Mouse (Mus musculus) myocyte (in vitro differentiated cells): ENCODE measurements at regions not wholly inside any gene's neighbourhood (a gene's known extent, or its start where the extent isn't known, plus 50 kb on each side); places are given as distances from the start of the nearest gene placed in this dataset.

Source experiments
- CEBPB ChIP-seq: IDR thresholded peaks from 2 replicates; pipeline ENCODE4 v1.6.1; 2011; ENCODE audit warnings: mild to moderate bottlenecking, moderate library complexity; ENCODE audit not compliant: poor library complexity, insufficient read depth, severe bottlenecking
- E2F4 ChIP-seq: IDR thresholded peaks from one replicate; pipeline ENCODE4 v1.6.1; 2011; ENCODE audit warnings: mild to moderate bottlenecking, control low read depth, moderate library complexity; ENCODE audit not compliant: insufficient read depth
- MAX ChIP-seq: IDR thresholded peaks from one replicate; pipeline ENCODE4 v1.6.1; 2011; ENCODE audit warnings: low read depth, mild to moderate bottlenecking, control low read depth
- MYOD1 ChIP-seq, 3 experiments: IDR thresholded peaks; one replicate each; pipeline ENCODE4 v1.6.1; 2011; ENCODE audit warnings: control low read depth in 2 of 3, low read depth in 2 of 3, mild to moderate bottlenecking in 2 of 3, moderate library complexity in 1 of 3; ENCODE audit not compliant: insufficient read length in 2 of 3, control insufficient read depth in 1 of 3
- MYOG ChIP-seq, 3 experiments: IDR thresholded peaks; one replicate each; pipeline ENCODE4 v1.6.1; 2011; ENCODE audit warnings: control low read depth in 2 of 3, low read depth in 2 of 3, mild to moderate bottlenecking in 2 of 3; ENCODE audit not compliant: insufficient read length in 2 of 3, control insufficient read depth in 1 of 3, insufficient read depth in 1 of 3
- POLR2A ChIP-seq: IDR thresholded peaks from one replicate; pipeline ENCODE4 v1.6.1; 2011; ENCODE audit warnings: low read depth, mild to moderate bottlenecking, control low read depth, moderate library complexity; ENCODE audit not compliant: insufficient read length
- POLR2AphosphoS2 ChIP-seq: IDR thresholded peaks from one replicate; pipeline ENCODE4 v1.6.1; 2011; ENCODE audit warnings: low read depth, control low read depth; ENCODE audit not compliant: insufficient read length
- REST ChIP-seq: IDR thresholded peaks from one replicate; pipeline ENCODE4 v1.6.1; 2011; ENCODE audit warnings: mild to moderate bottlenecking, control low read depth, moderate library complexity; ENCODE audit not compliant: insufficient read depth, insufficient read length
- SRF ChIP-seq: IDR thresholded peaks from one replicate; pipeline ENCODE4 v1.6.1; 2011; ENCODE audit warnings: low read depth; ENCODE audit not compliant: control insufficient read depth, insufficient read length
- TCF12 ChIP-seq: IDR thresholded peaks from one replicate; pipeline ENCODE4 v1.6.1; 2011; ENCODE audit warnings: mild to moderate bottlenecking, control low read depth; ENCODE audit not compliant: poor library complexity, insufficient read depth, severe bottlenecking
- USF1 ChIP-seq: IDR thresholded peaks from one replicate; pipeline ENCODE4 v1.6.1; 2011; ENCODE audit warnings: low read depth, mild to moderate bottlenecking, control low read depth, moderate library complexity

DNA sequence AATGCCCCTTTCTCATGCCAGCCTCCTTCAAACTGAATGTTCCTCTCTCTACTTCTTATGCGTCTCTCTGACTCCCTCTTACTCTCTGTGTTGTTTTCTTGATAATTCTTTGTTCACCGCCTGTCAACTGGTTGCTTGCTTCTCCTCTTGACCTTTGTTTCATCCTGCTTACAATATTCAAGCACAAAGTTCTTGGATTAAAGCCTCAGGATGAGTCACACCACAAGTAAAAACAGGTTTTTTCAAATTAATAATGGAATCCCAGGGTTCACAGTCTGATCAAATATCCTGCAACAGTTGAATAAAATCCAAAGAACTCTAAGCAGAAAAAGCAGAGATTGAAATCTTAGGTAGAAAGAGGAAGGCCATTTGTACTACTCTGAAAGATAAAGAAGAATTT, 285.9 kb upstream of the Cxadr start:
- TF ChIP-seq POLR2A (no peak), TCF12 (no peak), REST (no peak), SRF (no peak), E2F4 (no peak), MAX (no peak), USF1 (no peak), CEBPB (0 out of 2 replicates have a peak, but pooled peaks have one; percentile 20), MYOG (IDR thresholded peaks at IDR 0.05; ENCODE audit: control insufficient read depth in 1 of 3, insufficient read depth in 1 of 3, insufficient read length in 2 of 3, low read depth in 2 of 3) (no peak), MYOD1 (IDR thresholded peaks at IDR 0.05; ENCODE audit: control insufficient read depth in 1 of 3, insufficient read length in 2 of 3, low read depth in 2 of 3) (no peak), POLR2AphosphoS2 (no peak)
